Mouse (Mus musculus) NIH3T3 (cell line): Measurements from ENCODE around the gene Ppcdc.
"Not testable (repeated sequence)": the region's sequence is repeated elsewhere in the genome, so short reads cannot be mapped to it uniquely, and the experiment has no call there.

Experiments used
- DNase-seq: peaks from one replicate; pipeline ENCODE4 v3.0.0-alpha.2; 2012; ENCODE audit warnings: low read depth

Gene Ppcdc

DNA sequence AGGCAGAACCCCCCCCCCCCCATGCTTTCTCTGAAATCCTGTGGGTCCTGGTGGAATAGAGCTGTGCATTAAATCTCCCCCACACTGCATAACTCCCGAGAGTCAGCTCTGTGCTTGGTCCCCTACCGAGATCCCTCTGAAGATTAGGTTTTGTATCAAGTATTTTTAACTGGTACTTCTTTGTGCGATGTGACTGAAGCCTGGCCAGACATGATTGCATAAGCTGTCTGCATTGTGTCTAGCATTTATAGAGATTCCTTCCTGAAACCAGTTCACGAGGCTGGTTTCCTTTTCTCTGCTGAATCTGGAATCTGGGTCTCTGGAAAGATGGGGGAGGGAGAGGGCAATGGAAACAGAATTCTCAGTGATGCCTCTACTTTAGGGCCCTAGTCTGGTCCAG is 11.5 kb downstream of the Ppcdc start:
- DNase-seq = peak; percentile 60

DNA sequence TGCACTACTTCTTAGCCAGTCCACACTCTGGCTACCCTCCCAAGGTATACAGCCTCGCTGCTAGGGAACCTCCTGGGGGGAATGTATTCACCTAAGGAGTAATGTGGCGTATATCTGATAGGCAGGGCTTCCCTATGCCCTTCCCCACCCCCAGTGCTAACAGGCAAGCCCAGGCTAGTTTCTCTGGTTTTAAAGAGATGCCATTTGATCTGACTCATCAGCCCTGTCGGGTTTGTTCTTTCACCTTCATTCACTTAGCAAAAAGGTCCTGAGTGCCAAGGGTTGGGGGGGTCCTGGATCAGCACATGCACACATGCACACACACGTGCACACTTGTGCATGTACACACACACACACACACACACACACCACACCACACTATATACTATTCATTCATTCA is 12.0 kb downstream of the Ppcdc start:
- DNase-seq = peak; percentile 75

DNA sequence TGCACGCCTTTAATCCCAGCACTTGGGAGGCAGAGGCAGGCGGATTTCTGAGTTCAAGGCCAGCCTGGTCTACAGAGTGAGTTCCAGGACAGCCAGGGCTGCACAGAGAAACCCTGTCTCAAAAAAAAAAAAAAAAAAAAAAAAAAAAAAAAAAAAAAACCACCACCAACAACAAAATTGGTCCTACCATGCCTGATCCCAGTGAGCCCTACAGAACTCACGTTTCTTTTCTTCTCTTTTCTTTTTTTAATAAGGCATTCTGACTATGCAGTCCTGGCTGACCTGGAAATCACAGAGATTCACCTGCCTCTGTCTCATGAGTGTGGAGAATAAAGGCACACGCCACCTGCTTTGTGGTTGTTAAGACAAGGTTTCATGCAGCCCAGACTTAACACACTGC is 12.8 kb downstream of the Ppcdc start:
- not testable (repeated sequence) for DNase-seq

DNA sequence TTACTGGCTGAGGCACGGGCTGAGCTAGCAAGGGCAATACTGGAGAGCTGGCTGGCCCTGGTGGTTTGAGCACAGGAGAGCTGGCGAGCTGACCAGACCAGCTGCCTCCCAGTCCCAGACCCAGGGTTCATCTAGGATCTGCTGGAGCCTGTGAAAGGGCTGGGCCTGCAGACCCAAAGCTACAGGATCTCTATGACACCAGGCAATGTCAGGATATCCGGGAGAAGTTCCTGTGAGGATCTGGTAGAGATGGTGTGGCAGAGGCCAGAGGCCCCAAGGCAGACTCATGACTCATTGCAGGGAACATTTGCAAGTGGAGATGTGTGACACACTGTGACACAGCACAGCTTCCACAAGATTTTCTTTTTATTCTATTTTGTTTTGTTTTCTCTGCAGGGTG is 14.8 kb downstream of the Ppcdc start:
- DNase-seq = peak; percentile 7

DNA sequence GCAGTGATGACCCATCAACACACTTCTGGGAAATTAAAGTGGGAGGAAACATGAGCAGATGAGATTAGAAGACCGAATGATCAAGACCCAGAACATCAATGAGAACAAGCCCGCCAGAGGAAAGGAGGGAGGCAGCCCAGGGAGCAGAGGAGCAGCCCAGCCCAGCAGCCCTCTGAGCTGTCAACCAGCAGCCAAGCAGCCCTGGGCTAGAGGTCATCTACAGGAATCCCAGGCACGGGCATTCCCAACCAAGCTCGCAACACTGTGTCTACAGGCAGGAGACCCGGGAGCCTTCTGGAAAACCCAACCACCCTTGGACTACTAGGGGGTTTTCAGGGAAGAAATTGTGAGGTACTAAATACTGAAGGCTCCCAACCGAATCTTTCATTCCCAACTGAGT is 15.9 kb downstream of the Ppcdc start:
- no peak for DNase-seq

DNA sequence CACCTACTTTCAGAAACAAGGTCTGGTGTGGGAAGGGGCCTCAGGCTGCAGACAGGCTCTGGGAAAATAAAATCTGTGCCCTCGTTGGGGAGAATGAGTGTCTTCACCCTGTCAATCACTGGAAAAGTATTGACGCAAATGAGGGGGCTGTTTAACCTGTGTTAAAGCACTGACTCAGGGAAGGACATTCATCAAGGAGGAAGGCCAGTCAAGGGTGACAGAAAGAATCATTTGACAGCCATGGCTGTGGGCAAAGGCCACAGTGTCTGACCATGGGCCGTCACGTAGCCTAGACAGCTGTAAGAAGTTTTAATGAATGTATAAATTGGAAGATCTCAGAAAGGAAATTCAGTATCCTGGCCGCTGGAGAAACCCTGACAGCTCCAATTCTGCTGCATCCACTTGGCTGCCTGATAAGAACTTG is 18.2 kb downstream of the Ppcdc start:
- DNase-seq = no peak

DNA sequence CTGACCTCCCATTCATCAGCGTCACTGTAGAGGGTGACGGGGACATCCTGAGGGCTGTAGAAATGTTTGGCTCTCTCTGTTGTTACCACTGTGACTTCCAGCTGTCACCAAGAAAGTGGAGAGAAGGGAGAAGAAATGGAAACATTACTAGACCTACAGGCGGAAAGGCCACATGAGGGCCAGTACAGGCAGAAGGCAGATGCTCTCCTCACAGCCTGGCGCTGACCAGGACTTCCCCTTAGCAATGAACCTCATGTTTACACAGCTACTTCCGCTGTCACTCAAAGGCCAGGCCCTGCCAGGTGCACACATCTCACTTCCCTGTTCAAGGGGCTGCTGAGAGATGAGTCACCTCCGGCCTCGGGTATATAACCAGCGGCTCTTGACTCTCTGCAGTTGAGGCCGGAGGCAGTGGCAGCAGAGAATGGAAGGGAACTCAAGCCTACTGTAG is 18.8 kb downstream of the Ppcdc start:
- peak; percentile 34 for DNase-seq

DNA sequence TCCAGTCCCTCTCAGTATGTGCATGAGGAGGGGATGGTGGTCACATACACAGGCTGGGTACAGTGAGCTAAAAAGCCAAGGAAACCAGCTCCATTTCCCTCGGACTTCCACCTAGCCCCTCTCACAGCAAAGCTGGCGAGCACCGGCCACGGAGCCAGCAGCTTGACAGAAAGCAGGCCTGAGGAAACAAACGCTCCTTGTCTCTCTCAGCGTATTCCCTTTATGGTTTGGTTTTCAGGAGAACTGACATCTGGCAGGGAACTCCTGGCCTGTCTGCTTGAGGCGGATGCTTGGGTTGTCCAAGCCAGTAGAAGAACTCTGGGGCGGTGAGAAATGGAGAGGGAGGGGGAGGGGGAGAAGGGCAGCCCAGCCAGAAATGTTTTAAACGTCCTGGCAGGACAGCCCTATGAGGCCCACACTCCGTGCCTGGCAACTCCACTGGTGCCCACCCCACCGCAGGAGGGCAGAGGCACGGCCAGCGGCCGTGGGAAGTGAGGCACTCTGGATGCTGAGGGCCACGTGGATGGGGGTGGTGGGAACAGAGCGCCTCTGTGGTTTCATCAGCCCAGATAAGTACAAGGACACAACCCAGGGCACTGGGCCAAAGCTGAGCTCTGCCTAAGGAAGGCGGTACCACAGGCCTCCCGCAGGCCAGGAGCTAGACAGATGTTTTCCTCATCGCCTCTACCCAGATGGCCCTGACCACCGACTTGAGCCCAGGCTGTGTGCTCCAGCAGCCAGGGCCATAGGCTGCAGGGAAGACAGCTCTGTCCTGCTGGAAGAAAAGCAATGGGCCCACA is 19.4 kb downstream of the Ppcdc start:
- DNase-seq = peak; percentile 96

DNA sequence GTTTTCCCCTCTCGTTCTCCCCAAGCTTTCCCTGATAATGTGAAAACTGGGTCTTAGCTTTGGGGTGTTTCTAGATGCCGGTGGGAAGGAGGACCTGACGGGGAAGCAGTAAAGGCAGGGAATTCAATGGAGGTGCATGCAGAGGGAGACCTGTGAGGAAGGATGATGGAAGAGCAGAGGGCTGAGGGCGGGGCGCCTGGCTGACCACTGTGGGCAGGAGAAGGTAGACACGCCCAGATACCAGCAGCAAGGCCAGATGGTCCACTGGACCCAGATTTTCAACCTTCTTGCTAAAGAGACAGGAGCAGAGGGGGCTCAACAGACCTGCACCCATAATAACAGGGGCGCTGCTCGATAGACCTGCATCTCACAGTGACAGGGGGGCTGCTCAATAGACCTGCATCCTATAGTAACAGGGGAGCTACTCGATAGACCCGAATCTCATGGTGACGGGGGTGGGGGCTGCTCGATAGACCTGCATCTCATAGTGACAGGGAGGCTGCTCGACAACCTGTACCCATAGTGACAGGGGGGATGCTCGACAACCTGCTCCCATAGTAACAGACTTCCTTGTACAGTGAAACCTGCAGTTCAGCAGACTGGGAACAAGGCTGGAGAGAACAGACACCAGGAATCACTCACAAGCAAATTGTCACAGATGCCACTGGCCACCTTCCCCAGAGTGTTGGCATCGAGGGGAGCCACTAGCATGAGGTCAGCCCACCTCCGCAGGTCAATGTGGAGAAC is 20.2 kb downstream of the Ppcdc start:
- DNase-seq = no peak

DNA sequence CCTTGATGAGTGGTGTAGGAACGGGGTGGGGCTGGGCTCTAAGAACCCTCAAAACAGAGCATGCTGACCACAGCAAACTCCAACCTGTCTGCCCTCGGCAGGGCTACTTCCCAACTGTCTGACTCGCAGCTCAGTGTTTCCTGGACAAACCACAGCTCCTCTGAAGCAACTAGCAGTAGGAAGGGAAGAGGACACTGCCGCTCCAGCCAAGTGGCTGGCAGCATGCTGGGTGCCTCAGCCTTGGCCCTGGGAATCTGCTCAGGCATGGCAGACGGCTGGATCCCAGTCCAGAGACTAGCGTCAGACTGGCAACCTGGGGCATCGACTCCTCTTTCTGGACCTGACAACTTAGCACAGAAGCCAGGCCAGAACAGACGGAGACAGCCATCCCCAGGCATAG is 22.6 kb downstream of the Ppcdc start:
- peak; percentile 48 for DNase-seq

DNA sequence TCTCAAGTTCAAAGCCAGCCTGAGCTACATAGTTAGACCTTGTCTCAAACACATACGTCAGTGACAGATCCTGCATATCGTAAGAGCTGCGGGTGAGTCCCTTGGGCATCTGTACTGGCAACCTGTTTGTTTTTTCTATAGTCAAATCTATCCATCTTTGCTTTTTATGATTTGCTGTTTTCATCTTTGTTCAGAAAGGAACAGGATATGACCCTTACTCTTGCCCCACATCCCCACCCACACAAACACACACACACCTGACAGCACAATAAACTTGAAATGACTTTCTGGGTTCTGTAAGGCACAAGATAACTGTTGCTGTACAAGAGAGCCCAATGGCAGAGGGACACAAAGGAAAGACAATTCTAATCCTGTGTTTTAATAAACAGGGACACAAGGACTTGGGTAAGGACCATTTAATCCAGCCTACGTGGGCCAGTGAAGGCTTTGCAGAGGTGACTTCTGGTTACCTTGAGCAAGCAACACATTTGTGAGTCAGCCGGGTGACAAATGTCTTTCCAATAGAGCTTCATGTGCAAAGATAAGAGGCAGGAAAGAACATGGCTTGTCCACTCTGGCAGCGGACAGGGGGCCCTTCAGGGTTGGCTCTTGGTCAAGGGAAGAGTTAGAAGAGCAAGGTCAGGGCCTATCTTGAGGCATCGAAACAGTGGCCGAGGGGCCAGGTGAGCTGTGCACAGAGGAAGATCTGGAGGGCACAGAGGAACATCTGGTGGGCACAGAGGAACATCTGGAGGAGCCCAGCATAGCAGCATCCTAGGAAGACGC is 32.6 kb downstream of the Ppcdc start:
- DNase-seq = no peak

DNA sequence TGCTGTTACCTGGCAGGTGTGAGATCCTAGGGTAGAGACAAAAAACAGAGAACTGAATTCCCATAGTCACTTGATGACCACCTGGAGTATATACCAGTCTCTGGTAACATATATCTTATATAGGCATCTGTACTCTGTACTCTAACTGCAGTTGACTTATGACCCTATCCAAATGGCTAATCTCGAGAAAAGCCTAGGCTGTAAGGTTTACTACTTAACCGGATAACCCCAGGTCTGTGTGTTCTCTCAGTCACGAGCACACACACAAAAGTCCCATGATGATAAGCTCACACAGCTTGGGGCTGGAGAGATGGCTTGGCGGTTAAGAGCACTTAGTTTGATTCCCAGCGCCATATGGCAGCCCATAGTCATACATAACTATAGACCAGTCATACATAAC is 33.5 kb downstream of the Ppcdc start:
- no peak for DNase-seq

DNA sequence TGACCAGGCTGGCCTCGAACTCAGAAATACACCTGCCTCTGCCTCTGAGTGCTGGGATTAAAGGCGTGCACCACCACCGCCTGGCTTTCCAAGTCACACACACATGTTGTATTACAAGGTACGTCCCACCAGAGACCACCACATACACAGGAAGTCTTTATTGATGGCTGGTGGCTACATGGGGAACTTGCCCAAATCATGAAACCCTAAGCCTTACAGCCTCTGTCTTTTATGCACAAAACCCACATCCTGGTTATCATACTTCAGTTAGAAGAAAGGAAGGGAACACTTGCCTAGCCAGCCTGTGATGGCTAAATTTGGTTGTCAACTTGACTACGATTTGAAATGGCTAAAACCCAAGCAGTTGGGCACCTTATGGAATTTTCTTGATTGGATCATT is 35.9 kb downstream of the Ppcdc start:
- no peak for DNase-seq

DNA sequence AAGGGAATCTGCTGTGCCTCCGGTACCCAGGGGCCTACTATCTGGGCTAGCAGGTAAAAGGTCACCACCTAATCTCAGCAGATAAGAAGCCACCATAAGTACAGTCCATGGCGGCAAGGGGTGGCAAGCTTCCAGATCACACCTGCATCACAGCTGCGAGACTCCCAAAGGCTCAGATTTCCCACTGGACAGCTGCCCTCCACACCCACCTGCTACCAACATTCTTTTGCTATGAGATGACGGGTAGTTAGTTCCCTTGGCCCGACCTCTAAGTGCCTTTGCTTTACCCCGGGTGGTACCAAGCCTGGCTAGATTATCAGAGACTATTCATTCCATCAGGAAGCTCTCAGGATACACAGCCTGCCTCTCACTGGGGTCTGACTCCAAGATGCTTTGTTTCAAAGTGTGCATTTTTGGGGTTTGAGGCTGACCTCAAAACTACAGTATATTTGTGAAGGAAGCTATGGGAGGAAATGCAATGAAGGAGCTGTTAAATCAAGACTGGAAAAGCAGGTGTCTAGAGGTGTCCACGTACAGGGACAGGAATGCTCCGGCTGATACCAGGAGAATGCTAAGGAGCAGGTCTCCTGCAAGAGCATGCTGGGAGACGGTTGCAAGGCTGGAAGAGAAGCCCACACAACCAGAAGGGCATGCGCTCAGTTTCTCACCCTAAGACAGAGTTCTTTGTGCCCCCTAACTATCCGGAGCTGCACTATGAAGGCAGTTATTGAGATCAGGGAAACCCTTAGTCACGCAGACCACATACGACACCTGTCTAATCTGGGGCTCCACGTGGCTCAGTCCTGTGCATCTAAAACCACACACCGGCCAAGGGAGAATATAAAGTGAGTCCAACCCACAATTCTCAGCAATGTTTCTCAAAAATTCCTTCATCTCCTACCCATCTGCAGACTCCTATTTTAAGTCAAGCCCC is 37.3 kb downstream of the Ppcdc start:
- no peak for DNase-seq

DNA sequence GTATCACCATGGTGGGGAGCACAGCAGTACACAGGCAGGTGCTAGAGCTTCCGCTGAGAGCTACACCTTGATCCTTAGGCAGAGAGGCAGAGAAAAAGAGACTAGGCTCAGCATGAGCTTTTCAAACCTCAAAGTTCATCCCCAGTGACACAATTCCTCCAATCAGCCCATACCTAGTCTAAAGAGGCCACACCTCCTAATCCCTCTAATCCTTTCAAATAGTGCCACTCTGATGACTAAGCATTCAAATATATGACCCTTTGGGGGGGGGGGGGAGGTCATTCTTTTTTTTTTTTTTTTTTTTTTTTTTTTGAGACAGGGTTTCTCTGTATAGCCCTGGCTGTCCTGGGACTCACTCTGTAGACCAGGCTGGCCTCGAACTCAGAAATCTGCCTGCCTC is 41.2 kb downstream of the Ppcdc start:
- DNase-seq = no peak

DNA sequence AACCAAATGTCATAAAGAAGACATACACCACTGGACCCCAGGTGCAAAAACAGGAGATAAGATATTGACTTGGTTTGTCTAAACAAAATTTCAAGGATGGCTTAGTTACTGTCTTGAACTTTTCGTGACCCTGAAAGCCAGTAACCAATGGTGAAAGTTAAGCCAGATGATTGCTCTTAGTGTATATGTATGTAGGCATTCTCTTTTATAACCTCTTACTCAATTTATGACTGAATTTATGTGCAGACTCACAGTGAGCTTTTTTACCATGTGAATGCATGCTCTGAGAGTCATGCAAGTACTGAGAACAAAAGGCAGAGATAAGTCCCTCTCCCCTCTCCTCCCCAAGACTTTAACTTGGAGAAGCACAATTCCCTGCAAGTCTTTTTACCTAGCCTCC is 47.0 kb downstream of the Ppcdc start:
- DNase-seq = no peak

DNA sequence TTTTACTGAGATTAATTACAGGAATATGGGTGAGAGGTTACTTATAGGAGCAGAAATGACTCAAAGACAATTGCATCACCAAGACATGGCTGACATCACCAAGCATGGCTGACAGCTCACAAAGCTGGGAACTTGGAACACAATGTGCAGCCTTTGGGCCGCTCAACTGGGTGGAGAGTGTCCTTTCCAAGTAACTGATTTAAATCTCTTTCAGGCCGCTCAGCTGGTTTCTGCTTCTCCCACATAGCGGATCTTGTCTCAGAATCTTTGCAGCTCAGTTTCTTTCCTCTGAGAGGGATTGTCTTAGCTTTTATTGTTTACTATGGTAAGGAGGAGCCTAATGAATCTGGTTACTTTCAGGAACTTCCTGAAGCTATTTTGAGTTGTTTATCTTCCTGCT is 49.1 kb downstream of the Ppcdc start:
- peak; percentile 35 for DNase-seq

DNA sequence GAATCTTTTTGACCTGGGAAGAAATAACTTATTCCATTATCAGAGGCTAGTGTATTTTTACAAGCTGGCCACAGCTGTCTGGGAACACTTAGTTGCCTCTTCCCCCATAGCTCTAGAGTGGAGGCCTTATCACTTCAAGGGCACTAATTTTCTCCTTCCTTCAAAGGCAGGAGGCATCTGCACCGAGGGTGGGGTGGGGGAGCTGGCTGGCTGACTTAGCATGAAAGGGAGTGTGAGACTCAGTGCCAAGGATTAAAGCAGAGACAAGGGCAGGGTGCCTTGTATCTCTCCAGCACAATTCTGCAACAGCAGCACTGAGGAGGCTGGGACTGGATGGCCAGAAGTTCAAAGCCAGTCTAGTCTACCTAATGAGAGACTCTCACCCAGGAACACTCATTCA is 50.8 kb downstream of the Ppcdc start:
- DNase-seq = no peak

DNA sequence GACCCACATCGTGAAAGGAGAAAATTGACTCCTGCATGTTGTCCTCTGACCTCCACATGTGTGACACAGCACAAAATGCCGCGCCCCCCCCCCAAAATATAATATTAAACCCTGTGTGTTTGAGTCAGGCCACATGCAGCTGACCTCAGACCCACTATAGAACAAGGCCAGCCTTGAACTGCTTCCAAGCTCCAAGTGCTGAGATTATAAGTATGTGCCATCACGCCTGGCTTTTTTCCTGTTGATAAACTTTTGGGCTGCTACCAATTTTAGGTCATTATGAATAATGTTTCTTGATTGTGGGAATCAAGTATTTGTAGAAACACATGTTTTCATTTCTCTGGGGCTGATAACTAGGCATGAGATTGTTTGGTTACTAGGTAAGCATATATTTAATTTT is 53.0 kb downstream of the Ppcdc start:
- peak; percentile 33 for DNase-seq

DNA sequence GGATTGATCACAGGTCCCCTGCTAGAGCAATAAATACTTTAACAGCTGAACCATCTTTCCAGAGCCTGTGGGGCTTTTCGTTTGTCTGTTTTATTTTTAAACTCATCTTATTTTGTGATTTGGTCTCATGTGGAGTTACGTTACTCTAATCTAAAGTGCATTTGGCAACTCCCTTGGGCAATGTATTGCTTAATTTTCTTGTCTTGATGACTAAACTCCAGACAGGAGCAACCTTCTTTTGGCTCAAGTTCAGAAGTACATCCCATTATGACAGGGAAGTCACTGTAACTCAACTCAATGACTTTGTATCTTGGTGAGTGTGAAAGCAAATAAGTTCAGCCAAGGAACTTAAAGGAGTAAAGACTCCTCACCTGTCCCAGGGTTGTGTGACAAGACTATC is 55.3 kb downstream of the Ppcdc start:
- DNase-seq = peak; percentile 57

DNA sequence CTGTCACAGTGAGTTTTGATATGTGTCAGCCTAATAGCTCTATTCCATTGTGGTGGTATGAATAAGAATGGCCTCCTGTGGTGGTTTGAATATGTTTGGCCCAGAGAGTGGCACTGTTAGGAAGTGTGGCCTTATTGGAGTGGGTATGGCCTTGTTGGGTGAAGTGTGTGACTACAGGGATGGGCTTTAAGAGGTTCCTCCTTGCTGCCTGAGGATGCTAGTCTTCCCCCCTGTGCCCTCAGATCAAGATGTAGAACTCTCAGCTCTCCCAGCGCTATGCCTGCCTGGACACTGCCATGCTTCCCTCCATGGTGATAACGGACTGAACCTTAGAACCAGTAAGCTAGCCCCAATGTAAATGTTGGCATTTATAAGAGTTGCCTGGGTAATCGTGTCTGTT is 78.9 kb downstream of the Ppcdc start:
- no peak for DNase-seq
